Mouse (Mus musculus) cerebellum, postnatal 4 days (tissue): ENCODE data around the gene Klrg2.

Experiments used
- DNase-seq, 2 experiments: peaks; one replicate each; pipeline ENCODE4 v3.0.0; 2022; ENCODE audit warnings: low spot score in 2 of 2, mixed read lengths in 1 of 2

Klrg2 gene

GRCm38 (mm10) chr6:38629556-38629955, 7.5 kb downstream of the Klrg2 start:
- no peak for DNase-seq

GRCm38 (mm10) chr6:38627486-38627885, 9.6 kb downstream of the Klrg2 start:
- DNase-seq: no peak

- DNase-seq: peak in 1 of 2 experiments; percentile 0
Measured at GRCm38 (mm10) chr6:38627081-38627480, 10.0 kb downstream of the Klrg2 start.

- DNase-seq: peak in 1 of 2 experiments; percentile 0
Measured at GRCm38 (mm10) chr6:38626086-38626485, 11.0 kb downstream of the Klrg2 start.

GRCm38 (mm10) chr6:38624439-38624838, 12.6 kb downstream of the Klrg2 start:
- peak in 1 of 2 experiments; percentile 0 for DNase-seq

GRCm38 (mm10) chr6:38623457-38623856, 13.6 kb downstream of the Klrg2 start:
- DNase-seq: no peak

GRCm38 (mm10) chr6:38622406-38622805, 14.6 kb downstream of the Klrg2 start:
- DNase-seq: no peak

GRCm38 (mm10) chr6:38609892-38610291, 27.1 kb downstream of the Klrg2 start:
- DNase-seq: no peak

- no peak for DNase-seq
Measured at GRCm38 (mm10) chr6:38597481-38597880, 39.6 kb downstream of the Klrg2 start.

GRCm38 (mm10) chr6:38581711-38582110, 55.3 kb downstream of the Klrg2 start:
- DNase-seq: no peak

- no peak for DNase-seq
Measured at GRCm38 (mm10) chr6:38580112-38580857, 56.8 kb downstream of the Klrg2 start.

GRCm38 (mm10) chr6:38576096-38576495, 60.9 kb downstream of the Klrg2 start:
- no peak for DNase-seq
